16 mouse cellular contexts compared by ENCODE assay signal in the genomic region with DNA sequence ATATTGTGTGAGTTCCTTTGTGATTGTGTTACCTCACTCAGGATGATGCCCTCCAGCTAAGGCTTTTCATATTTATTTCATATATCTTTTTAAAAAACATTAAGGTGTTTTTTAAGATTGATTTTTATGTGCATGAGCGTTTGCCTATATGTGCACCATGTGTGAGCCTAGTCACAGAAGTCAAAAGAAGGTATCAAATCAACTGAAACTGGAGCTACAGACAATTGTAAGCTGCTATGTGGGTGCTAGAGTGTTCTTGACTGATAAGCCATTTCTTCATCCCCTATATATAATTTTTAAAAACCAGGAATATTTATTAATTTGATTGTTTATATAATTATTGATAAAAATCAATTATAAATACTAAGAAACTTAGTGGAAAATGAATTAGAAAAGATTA.
"Had no signal": no experiment of that assay in that cellular context is flagged by ENCODE, and none has a peak within 500 bp of the region (broad histone marks: within the 10 kb centered on the region; RNA-seq: fewer than 3 reads in every experiment).

No protein-coding gene starts in this region.

- H3K27ac ChIP-seq: neural tube, embryonic 13.5 days; neural tube, embryonic 15.5 days; stomach, embryonic 15.5 days; stomach, postnatal 0 days had no signal

- H3K9ac ChIP-seq: neural tube, embryonic 13.5 days; neural tube, embryonic 15.5 days; stomach, embryonic 15.5 days had no signal

- H3K9me3 ChIP-seq: neural tube, embryonic 13.5 days; neural tube, embryonic 15.5 days; stomach, embryonic 15.5 days had no signal

- H3K4me3 ChIP-seq: neural tube, embryonic 13.5 days; neural tube, embryonic 15.5 days; stomach, embryonic 15.5 days had no signal

- DNase-seq: retina, postnatal 1 day; right cerebral cortex, adult 18-20 months; right cerebral cortex, postnatal 14 days; right cerebral cortex, postnatal 25 days; right cerebral cortex, postnatal 4 days; spleen, adult 18-20 months; thymus, adult 18-20 months; thymus, adult 2 months; thymus, postnatal 14 days; thymus, postnatal 25 days; thymus, postnatal 36 days; thymus, postnatal 4 days had no signal

- H3K36me3 ChIP-seq: neural tube, embryonic 13.5 days; neural tube, embryonic 15.5 days; stomach, embryonic 15.5 days had no signal

- H3K4me2 ChIP-seq: neural tube, embryonic 13.5 days; neural tube, embryonic 15.5 days; stomach, embryonic 15.5 days had no signal

- H3K27me3 ChIP-seq: neural tube, embryonic 13.5 days; neural tube, embryonic 15.5 days; stomach, embryonic 15.5 days had no signal
